Mouse (Mus musculus): ENCODE results near the gene Nell2.

DNA sequence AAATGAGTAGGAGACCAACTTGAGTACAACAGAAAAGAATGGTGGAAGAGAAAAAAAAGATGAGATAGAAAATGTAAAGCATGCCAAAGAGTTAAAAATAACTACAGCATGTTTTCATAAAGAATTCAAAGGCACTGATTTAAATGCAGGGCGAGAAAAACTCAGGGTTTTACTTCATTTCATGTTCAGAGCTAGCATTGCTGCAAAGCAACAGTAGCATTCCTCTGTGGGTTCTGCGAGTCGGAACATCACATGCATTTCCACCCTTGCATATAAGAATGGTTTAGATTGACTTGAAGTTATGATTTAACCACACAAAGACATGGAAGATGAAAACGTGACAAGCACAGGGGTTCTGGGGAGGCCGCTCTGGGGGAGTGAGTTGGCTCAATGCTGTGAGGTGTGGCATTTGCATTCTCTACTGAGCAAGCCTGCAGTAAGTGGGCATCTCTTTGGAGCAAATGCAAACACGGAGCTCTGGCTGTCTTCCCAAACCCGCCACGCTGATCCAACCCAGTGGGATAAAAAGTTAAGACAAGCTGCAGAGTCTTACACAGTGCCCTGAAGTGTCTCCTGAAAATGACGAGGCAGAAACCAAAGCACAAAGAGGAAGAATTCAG lies 334.6 kb downstream of the Nell2 start:
- TF ChIP-seq CTCF (IDR thresholded peaks at IDR 0.05): no peak
- no peak for TF ChIP-seq EP300 (IDR thresholded peaks at IDR 0.05)

All from lung, postnatal 0 days (tissue).